Mouse (Mus musculus) right cerebral cortex, postnatal 14 days (tissue): ENCODE measurements at regions not wholly inside any gene's neighbourhood (a gene's known extent, or its start where the extent isn't known, plus 50 kb on each side); places are given as distances from the start of the nearest gene placed in this dataset.

ENCODE experiments used
- DNase-seq: peaks from one replicate; pipeline ENCODE4 v3.0.0; 2022

GRCm38 (mm10) chr10:16600041-16600440 is 1123.0 kb upstream of the Cited2 start:
- no peak for DNase-seq

- no peak for DNase-seq
Measured at GRCm38 (mm10) chr10:16600551-16601224, 1122.3 kb upstream of the Cited2 start.

GRCm38 (mm10) chr10:16601225-16601595 is 1121.8 kb upstream of the Cited2 start:
- no peak for DNase-seq

- DNase-seq = no peak
Measured at GRCm38 (mm10) chr10:16608339-16608738, 1114.7 kb upstream of the Cited2 start.

- DNase-seq = no peak
Measured at GRCm38 (mm10) chr10:16618752-16619151, 1104.3 kb upstream of the Cited2 start.

GRCm38 (mm10) chr10:16619584-16619983 is 1103.4 kb upstream of the Cited2 start:
- DNase-seq = no peak

- no peak for DNase-seq
Measured at GRCm38 (mm10) chr10:16620804-16621559, 1102.0 kb upstream of the Cited2 start.

GRCm38 (mm10) chr10:16622821-16623220 is 1100.2 kb upstream of the Cited2 start:
- no peak for DNase-seq

GRCm38 (mm10) chr10:16633236-16633635 is 1089.8 kb upstream of the Cited2 start:
- no peak for DNase-seq

- no peak for DNase-seq
Measured at GRCm38 (mm10) chr10:16635463-16635862, 1087.6 kb upstream of the Cited2 start.

GRCm38 (mm10) chr10:16637006-16637405 is 1086.0 kb upstream of the Cited2 start:
- DNase-seq = no peak

GRCm38 (mm10) chr10:16638111-16638510 is 1084.9 kb upstream of the Cited2 start:
- no peak for DNase-seq

GRCm38 (mm10) chr10:16640136-16640535 is 1082.9 kb upstream of the Cited2 start:
- no peak for DNase-seq

GRCm38 (mm10) chr10:16650120-16650519 is 1072.9 kb upstream of the Cited2 start:
- DNase-seq = no peak

GRCm38 (mm10) chr10:16652450-16652849 is 1070.6 kb upstream of the Cited2 start:
- no peak for DNase-seq

GRCm38 (mm10) chr10:16664483-16664882 is 1058.5 kb upstream of the Cited2 start:
- no peak for DNase-seq

- no peak for DNase-seq
Measured at GRCm38 (mm10) chr10:16670286-16670685, 1052.7 kb upstream of the Cited2 start.

GRCm38 (mm10) chr10:16681001-16681400 is 1042.0 kb upstream of the Cited2 start:
- DNase-seq = no peak

- DNase-seq = no peak
Measured at GRCm38 (mm10) chr10:16685352-16685751, 1037.7 kb upstream of the Cited2 start.

- no peak for DNase-seq
Measured at GRCm38 (mm10) chr10:16706976-16707375, 1016.0 kb upstream of the Cited2 start.

- DNase-seq = no peak
Measured at GRCm38 (mm10) chr10:16713143-16713542, 1009.9 kb upstream of the Cited2 start.

- no peak for DNase-seq
Measured at GRCm38 (mm10) chr10:16714065-16714464, 1009.0 kb upstream of the Cited2 start.

GRCm38 (mm10) chr10:16714526-16714925 is 1008.5 kb upstream of the Cited2 start:
- no peak for DNase-seq

- DNase-seq = no peak
Measured at GRCm38 (mm10) chr10:16742246-16742645, 980.8 kb upstream of the Cited2 start.

GRCm38 (mm10) chr10:16751546-16751945 is 971.5 kb upstream of the Cited2 start:
- no peak for DNase-seq
